Mouse (Mus musculus) intestine, embryonic 15.5 days (tissue): ENCODE data around the gene Kpna1. TPM values are rescaled to one million over a fixed set of nuclear protein-coding genes. Genes with fewer than 3 reads are reported as not detected.
A peak's percentile ranks its signal among the peaks of the same experiment; 100 is the strongest.
"Not testable (repeated sequence)": the region's sequence is repeated elsewhere in the genome, so short reads cannot be mapped to it uniquely, and the experiment has no call there.

Experiments
- ATAC-seq: fragments of 200-750 bp; cut with Nextera tagmentation; 2 replicates; pipeline ENCODE4 v1.8.0; 2017; ENCODE audit warnings: moderate TSS enrichment, moderate library complexity
- H3K27ac ChIP-seq: fragments of 300-500 bp; sonication (generic); 2 replicates; pipeline ENCODE4 v1.5.1; 2015; ENCODE audit warnings: mild to moderate bottlenecking, inconsistent platforms
- H3K27me3 ChIP-seq: fragments of 300-500 bp; sonication (generic); replicated peaks from 2 replicates; pipeline ENCODE4 v1.6.1; 2015; ENCODE audit warnings: inconsistent platforms
- H3K36me3 ChIP-seq: fragments of 300-500 bp; sonication (generic); 2 replicates; pipeline ENCODE4 v1.6.1; 2015; ENCODE audit warnings: inconsistent platforms
- H3K4me1 ChIP-seq: fragments of 300-500 bp; sonication (generic); replicated peaks from 2 replicates; pipeline ENCODE4 v1.6.1; 2015; ENCODE audit warnings: inconsistent platforms
- H3K4me2 ChIP-seq: fragments of 300-500 bp; sonication (generic); replicated peaks from 2 replicates; pipeline ENCODE4 v1.6.1; 2015; ENCODE audit warnings: mild to moderate bottlenecking, inconsistent platforms
- H3K4me3 ChIP-seq: fragments of 300-500 bp; sonication (generic); replicated peaks from 2 replicates; pipeline ENCODE4 v1.5.1; 2015; ENCODE audit warnings: inconsistent platforms
- H3K9ac ChIP-seq: fragments of 300-500 bp; sonication (generic); 2 replicates; pipeline ENCODE4 v1.6.1; 2015; ENCODE audit warnings: inconsistent platforms
- H3K9me3 ChIP-seq: fragments of 300-500 bp; sonication (generic); 2 replicates; pipeline ENCODE4 v1.6.1; 2016; ENCODE audit warnings: inconsistent platforms
- WGBS: fragments of 180-500 bp; shearing (Covaris S2); methylation state at CpG from one replicate; pipeline ENCODE4 v1.1.7; 2015; 5-methylcytosine and 5-hydroxymethylcytosine counted together
- polyA plus RNA-seq: library from polyadenylated mRNA; unstranded; fragments of >200 nt; fragmentation: Nextera tagmentation; extraction: Ambion mirVana; gene quantifications from 2 replicates; pipeline ENCODE4 v1.2.1, GENCODE M21; 2015

The Kpna1 gene
- polyA plus RNA-seq, 1 experiment from 2014 or later = 40.2 TPM

DNA sequence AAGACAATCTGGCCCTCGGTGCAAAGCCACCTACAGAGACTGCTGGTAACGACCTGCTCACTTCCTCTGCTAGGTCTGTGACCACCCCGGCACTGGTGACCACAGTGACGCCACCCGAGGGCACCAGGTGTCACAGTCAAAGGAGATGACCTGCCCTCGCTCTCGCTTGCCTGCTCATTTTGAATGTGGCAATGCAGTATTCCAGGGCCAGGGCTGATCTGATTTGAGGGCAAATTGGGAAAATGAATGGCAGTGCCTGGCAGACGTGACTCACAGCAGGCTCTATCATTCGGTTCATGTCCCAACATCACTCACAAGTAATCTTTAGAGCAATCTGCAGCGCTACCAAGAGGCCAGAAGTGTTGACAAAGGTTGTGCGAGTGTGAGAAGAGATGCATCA, 77.9 kb downstream of the Kpna1 start:
- Histone ChIP-seq H3K27ac (no peak overlapping the region), H3K4me3 (no peak overlapping the region), H3K27me3 (no peaks in the 10 kb centered on the region), H3K9me3 (no peaks in the 10 kb centered on the region), H3K9ac (no peak overlapping the region), H3K4me2 (no peak overlapping the region), H3K4me1 (no peaks in the 10 kb centered on the region), H3K36me3 (peaks cover 5% of the 10 kb centered on the region)
- ATAC-seq = no peak
- 90% methylated on average over 11 of the region's 11 CpGs for WGBS

DNA sequence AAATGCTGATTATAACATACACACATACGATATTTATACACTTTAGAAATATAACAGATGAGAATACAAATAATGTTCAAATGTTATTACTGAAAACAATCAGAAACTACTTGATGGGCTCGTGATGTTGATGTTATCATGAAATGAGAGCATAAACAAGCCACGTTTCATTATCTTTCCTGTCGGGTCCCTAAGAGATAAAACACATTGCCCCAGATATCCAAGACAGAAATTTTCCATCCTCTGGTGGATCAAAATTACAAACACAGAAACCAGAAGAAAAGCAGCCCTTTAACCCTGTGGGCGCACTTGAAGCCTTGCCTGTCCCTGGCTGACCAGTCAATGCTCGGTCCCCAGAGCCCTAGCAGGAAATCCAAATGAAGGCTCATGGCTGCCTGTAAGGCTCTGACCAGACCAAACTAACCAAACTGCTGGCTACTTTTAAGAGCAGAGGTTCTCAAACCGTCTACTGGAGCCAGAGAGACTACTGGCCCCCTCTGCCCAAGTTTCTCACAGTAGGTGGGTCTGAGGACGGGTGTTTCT, 79.5 kb downstream of the Kpna1 start:
- no peak overlapping the region for H3K27ac ChIP-seq
- peaks cover 4% of the 10 kb centered on the region; the same call in 1 of the 2 replicates for H3K36me3 ChIP-seq
- 59% methylated on average over 8 of the region's 8 CpGs for WGBS
- H3K9me3 ChIP-seq = no peaks in the 10 kb centered on the region
- H3K4me2 ChIP-seq = no peak overlapping the region
- no peak overlapping the region for H3K9ac ChIP-seq
- H3K27me3 ChIP-seq = no peaks in the 10 kb centered on the region
- no peak for ATAC-seq
- no peak overlapping the region for H3K4me3 ChIP-seq
- no peaks in the 10 kb centered on the region for H3K4me1 ChIP-seq

DNA sequence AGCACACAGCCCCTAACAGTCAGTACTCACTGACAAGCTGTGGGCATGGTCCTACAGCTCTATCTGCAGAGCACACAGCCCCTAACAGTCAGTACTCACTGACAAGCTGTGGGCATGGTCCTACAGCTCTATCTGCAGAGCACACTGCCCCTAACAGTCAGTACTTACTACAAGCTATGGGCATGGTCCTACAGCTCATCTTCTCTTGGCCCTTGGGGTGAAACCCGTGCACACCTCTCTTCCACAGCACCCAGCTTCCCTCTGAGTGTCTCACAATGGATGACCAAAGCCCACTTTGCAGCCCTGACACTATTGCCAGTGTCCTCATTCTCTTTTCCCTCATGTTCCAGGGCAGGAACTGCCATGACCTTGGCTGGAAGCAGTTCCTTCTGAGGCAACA, 84.0 kb downstream of the Kpna1 start:
- not testable (repeated sequence) for H3K4me2 ChIP-seq, H3K36me3 ChIP-seq, H3K27ac ChIP-seq, H3K27me3 ChIP-seq, H3K9me3 ChIP-seq, H3K4me1 ChIP-seq, H3K9ac ChIP-seq, H3K4me3 ChIP-seq, ATAC-seq
- WGBS = 87% methylated on average over 1 of the region's 1 CpGs

DNA sequence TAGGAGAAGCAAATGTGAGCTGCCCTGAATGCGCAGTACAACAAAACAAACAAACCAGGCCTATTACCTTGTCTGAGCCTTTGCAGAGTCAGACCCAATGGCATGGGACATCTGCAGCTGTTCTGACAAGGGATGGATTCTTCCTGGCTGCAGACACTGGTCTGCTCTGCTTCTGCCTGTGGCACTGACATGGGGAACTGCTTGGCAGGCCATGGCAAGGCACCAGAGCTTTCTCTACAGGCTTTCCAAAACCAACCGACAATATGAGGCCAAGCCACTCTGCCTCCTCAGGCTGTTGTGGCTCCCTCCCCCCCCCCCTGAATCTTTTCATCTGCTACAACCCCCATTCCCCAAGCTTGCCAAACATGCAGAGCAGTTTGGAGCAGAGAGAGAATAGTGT, 84.8 kb downstream of the Kpna1 start:
- Histone ChIP-seq H3K9ac (no peak overlapping the region), H3K36me3 (no peaks in the 10 kb centered on the region), H3K27ac (no peak overlapping the region), H3K4me3 (no peak overlapping the region), H3K4me2 (no peak overlapping the region), H3K27me3 (no peaks in the 10 kb centered on the region), H3K4me1 (peaks cover 1% of the 10 kb centered on the region; the same call in 1 of the 2 replicates), H3K9me3 (no peaks in the 10 kb centered on the region)
- 80% methylated on average over 2 of the region's 2 CpGs for WGBS
- no peak for ATAC-seq

DNA sequence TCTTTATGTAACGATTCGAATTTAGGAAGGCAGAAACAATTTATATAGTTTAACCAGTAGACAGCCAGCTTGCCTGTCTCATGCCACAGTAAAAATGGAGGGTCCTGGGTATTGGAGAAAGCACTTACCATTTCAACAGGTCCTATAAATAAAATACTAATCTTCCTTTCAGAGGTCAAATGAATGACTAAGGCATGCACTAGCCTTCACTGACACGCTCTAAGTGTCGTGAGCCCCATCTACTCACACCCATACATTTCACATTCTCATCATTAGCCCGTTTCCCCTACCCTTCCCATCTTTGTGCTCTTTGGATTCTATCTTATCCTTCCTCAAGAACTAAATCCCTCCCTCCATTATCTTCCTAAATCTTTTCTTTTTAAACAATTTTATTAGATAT, 86.4 kb downstream of the Kpna1 start:
- WGBS = 79% methylated on average over 5 of the region's 5 CpGs

DNA sequence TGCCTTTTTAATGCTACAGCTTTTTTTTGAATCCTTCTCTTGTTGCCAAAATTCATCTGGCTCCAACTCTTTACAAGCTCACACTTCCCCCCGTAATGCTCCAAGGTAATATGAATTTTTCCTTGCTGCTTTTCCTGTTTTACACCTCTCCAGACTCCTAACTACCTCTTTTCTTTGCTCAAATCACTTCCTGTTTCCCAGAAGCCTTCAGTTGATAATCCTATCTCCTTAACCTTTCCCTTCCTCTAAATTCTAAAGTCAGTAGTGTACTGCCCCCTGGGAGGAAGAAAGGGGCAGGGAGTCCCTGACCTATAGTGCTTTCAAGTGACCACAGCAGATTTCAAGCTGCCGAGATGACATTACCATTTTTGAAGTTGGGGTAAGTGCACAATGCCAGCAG, 89.1 kb downstream of the Kpna1 start:
- Histone ChIP-seq H3K27ac (no peak overlapping the region), H3K9me3 (no peaks in the 10 kb centered on the region), H3K9ac (no peak overlapping the region), H3K4me1 (peaks cover 16% of the 10 kb centered on the region), H3K36me3 (no peaks in the 10 kb centered on the region), H3K4me3 (no peak overlapping the region), H3K4me2 (no peak overlapping the region), H3K27me3 (no peaks in the 10 kb centered on the region)
- no peak for ATAC-seq
- 74% methylated on average over 2 of the region's 2 CpGs for WGBS

More for the DNA sequence above, 86.4 kb downstream of the Kpna1 start:
- Histone ChIP-seq H3K4me1 (peaks cover 15% of the 10 kb centered on the region), H3K36me3 (no peaks in the 10 kb centered on the region), H3K4me2 (no peak overlapping the region), H3K9ac (no peak overlapping the region), H3K27me3 (no peaks in the 10 kb centered on the region), H3K27ac (no peak overlapping the region), H3K9me3 (no peaks in the 10 kb centered on the region), H3K4me3 (no peak overlapping the region)
- no peak for ATAC-seq

DNA sequence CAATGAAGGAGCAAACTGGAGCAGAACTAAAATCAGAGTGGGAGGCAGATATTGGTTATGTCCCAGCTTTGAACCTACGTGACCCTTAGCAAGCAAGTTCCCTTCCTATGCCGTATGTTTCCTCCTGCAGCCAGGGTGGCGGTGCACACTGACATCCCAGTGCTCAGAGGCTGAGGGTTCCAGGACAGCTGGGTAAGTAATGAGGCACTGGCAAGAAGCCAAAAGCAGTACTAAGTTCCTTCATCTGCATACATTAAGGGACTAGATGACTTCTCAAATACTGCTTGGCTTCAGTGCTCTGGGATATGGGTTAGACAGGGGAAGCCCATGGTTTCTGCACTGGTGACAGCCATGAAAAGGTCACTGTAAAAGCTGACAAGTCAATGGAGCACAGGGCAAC, 89.8 kb downstream of the Kpna1 start:
- H3K4me3 ChIP-seq = no peak overlapping the region
- no peaks in the 10 kb centered on the region for H3K36me3 ChIP-seq
- H3K9me3 ChIP-seq = no peaks in the 10 kb centered on the region
- H3K27ac ChIP-seq = no peak overlapping the region
- H3K4me1 ChIP-seq = peaks cover 16% of the 10 kb centered on the region
- WGBS = 59% methylated on average over 3 of the region's 3 CpGs
- no peak for ATAC-seq
- H3K9ac ChIP-seq = no peak overlapping the region
- H3K27me3 ChIP-seq = no peaks in the 10 kb centered on the region
- peak overlapping the region; percentile 17; the same call in 1 of the 2 replicates for H3K4me2 ChIP-seq

DNA sequence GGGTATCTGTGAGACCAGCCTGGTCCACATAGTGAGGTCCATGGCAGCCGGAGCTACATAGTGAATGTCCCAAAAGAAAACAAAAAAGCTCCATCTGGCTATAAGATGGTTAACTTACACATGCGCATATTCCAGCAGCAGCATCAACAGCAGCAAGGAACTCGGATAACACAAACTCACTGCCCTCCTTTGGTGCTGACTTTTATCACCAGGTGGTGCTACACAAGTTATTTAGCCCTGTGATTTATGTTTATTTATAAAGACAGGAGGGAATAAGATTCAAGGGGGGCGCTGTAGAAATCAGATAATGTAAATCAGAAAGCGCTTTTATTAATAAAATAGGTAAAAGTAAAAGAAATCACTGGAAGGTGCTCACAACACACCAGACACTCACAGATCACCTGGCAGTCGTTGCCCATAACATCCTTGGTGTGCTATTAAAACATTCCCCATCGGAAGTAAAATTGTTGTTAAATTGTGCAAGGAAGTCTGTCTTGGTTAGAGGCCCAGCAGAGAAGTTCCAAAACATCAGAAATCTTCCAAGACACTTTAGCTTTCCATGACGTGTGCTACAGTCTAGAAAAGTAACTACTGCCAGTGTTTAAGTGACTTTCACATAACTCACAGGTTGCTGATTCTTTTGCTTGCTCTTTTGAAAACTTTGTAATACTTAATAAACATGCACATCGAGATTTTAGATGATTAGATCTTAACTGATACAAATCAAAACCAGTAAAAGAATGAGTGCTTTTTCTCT, 91.4 kb downstream of the Kpna1 start:
- peak overlapping the region; percentile 85 for H3K4me3 ChIP-seq
- ATAC-seq = no peak
- no peaks in the 10 kb centered on the region for H3K9me3 ChIP-seq
- no peak overlapping the region for H3K27ac ChIP-seq
- H3K27me3 ChIP-seq = no peaks in the 10 kb centered on the region
- peak overlapping the region; percentile 18; the same call in 1 of the 2 replicates for H3K9ac ChIP-seq
- 22% methylated on average over 9 of the region's 9 CpGs for WGBS
- H3K36me3 ChIP-seq = no peaks in the 10 kb centered on the region
- H3K4me2 ChIP-seq = peak overlapping the region; percentile 59
- peaks cover 16% of the 10 kb centered on the region for H3K4me1 ChIP-seq

DNA sequence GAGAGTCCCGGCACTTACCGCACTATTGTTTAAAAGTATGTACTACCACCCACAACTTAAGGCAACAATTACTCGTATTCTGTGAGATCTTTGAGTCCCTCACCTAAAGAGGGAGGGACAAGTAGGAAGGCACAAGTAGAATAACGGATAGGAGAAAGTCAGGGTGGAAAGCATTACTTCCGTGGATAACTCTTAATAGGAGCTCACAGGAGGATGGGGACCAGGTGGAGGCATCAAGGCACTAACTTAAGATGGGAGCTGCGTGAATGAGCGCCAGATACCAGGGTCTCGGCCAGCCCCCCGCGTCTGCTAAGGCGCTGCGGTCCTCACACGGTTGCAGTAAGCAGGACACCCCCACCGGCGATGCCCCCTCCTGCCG, 92.5 kb downstream of the Kpna1 start:
- peak overlapping the region; percentile 85 for H3K4me3 ChIP-seq
- peak overlapping the region; percentile 59 for H3K4me2 ChIP-seq
- H3K27ac ChIP-seq = peak overlapping the region; percentile 99
- no peaks in the 10 kb centered on the region for H3K9me3 ChIP-seq
- peaks cover 16% of the 10 kb centered on the region for H3K4me1 ChIP-seq
- H3K36me3 ChIP-seq = no peaks in the 10 kb centered on the region
- 0% methylated on average over 16 of the region's 16 CpGs for WGBS
- peak overlapping the region; percentile 81 for H3K9ac ChIP-seq
- ATAC-seq = no peak
- no peaks in the 10 kb centered on the region for H3K27me3 ChIP-seq

DNA sequence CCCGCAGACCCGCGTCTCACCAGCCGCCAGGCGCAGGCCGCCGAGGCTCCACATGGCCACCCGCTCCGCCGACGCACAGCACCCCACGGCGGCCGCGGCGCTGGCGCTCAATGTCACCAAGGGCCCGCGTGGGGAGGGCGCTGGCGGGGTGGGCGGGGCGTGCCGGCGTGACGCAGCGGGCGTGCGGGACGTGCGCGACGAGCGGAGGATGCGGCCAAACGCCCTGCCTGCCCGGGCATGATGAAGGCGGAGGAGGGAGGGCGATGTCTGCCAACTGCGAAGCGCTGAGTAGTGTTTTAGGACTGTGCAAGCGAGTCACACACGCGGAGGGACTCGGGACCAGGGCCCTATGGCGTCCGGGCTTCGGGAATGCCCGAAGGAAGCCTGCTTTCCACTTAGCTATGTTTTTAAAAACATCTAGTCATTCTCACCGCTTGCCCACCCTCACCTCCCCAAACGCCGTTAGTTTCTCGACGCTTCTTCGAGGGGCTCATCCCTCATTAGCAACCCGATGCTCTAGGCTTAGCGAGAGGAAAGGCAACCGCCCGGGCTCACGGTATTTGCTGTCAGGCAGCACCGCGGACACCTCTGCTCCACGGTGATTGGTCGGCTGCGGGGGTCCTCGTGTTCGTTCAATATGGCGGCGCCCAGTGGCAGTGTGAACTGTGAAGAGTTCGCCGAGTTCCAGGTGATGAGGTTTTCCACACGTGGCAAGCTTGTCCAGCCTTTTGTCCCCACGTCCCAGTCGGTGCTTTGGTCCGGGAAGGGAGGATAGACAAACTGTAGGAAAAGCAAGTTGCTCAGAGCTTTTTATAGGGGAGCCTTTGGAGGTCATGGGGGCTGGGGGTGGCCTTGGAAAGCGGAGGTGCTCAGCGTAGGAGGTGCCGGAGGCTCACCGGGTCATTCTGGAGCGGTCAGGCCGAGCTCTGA, 93.2 kb downstream of the Kpna1 start, which contains the start of the genes Fam162a and Ccdc58:
Gene Fam162a (minus strand): TSS at position 145 of the 930 bp plus-strand sequence.
Gene Ccdc58 (plus strand): TSS at position 236 of the 930 bp plus-strand sequence.
- WGBS = under 1% methylated on average over 77 of the region's 81 CpGs
- ATAC-seq = peak; percentile 96
- no peaks in the 10 kb centered on the region for H3K36me3 ChIP-seq

DNA sequence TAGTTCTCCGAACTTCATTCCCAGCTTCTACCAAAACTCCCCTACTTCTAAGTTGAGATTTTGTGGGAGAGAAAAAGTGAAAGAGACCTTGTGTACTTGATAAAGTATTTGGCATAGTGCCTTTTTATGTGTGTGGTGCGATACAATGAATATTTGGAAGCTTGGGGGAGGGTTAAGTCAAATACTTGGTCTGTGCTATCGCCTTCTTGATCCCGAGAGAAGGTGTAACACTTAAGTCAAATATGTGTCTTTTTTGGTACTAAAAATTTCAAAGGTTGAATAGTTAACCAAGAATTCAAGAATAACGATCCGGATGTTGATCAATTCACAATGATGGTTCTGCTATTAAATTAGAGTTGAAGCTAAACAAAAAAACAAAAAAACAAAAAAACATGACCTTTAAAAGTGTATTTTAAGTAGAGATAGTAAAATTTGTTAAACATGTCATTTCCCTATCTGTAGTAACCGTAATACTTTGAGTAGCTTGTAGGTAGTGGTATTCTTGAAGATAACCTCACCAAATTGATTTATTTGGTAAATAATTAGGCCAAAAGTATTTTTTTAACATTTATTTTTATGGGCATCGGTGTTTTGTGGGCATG, 94.0 kb downstream of the Kpna1 start:
- peak overlapping the region; percentile 81 for H3K9ac ChIP-seq
- WGBS = 25% methylated on average over 8 of the region's 8 CpGs
- no peak for ATAC-seq
- H3K27ac ChIP-seq = peak overlapping the region; percentile 99
- no peaks in the 10 kb centered on the region for H3K9me3 ChIP-seq
- no peaks in the 10 kb centered on the region for H3K36me3 ChIP-seq
- H3K27me3 ChIP-seq = no peaks in the 10 kb centered on the region
- peaks cover 16% of the 10 kb centered on the region for H3K4me1 ChIP-seq
- peak overlapping the region; percentile 85 for H3K4me3 ChIP-seq
- peak overlapping the region; percentile 59 for H3K4me2 ChIP-seq

More for the DNA sequence above, 93.2 kb downstream of the Kpna1 start, which contains the start of the genes Fam162a and Ccdc58:
- H3K27ac ChIP-seq = peak within 1 kb of the TSS; percentile 99
- H3K4me1 ChIP-seq = peaks cover 16% of the 10 kb centered on the region
- peak within 1 kb of the TSS; percentile 85 for H3K4me3 ChIP-seq
- H3K9ac ChIP-seq = peak within 1 kb of the TSS; percentile 81
- H3K9me3 ChIP-seq = no peaks in the 10 kb centered on the region
- H3K4me2 ChIP-seq = peak within 1 kb of the TSS; percentile 59
- no peaks in the 10 kb centered on the region for H3K27me3 ChIP-seq

DNA sequence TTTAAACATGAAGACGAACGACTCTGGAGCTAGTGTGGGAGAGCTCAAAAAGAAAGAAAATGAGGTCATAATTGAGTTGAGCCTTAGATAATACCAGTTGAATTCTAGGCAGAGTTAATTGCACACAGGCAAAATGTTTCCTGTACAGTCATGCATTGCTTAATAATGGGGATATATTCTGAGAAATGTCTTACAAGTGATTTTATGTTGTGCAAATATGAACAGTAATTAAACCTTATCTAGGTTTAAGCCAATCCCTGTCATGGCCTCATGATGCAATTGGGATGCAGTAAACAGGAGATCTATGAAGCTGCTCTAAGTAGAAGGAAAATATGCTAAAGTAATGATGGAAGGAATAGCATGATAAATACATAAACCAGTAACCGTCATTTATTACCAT, 96.2 kb downstream of the Kpna1 start:
- no peaks in the 10 kb centered on the region for H3K36me3 ChIP-seq
- no peak overlapping the region for H3K27ac ChIP-seq
- peaks cover 3% of the 10 kb centered on the region for H3K4me1 ChIP-seq
- no peak overlapping the region for H3K4me3 ChIP-seq
- H3K9ac ChIP-seq = no peak overlapping the region
- no peak overlapping the region for H3K4me2 ChIP-seq
- WGBS = 82% methylated on average over 3 of the region's 3 CpGs
- no peaks in the 10 kb centered on the region for H3K9me3 ChIP-seq
- H3K27me3 ChIP-seq = no peaks in the 10 kb centered on the region
- ATAC-seq = no peak
